Mouse (Mus musculus): ENCODE data around the gene Kcnab2. TPM values are rescaled to one million over a fixed set of nuclear protein-coding genes. Genes with fewer than 3 reads are reported as not detected.

Gene Kcnab2
- total RNA-seq, 2 experiments from 2014 or later, result 380 to 388 TPM

- intact Hi-C loops (cut with DNase I), result no loop called here
- DNase-seq (ENCODE audit: low spot score in 2 of 2), result no peak
These were observed 20.0 kb downstream of the Kcnab2 start for GRCm38 (mm10) chr4:152457673-152458072.

- DNase-seq (ENCODE audit: low spot score in 2 of 2), result peak; percentile 75 to 83
- intact Hi-C loops (cut with DNase I), result no loop called here
These were observed 21.1 kb downstream of the Kcnab2 start for GRCm38 (mm10) chr4:152456609-152457008.

GRCm38 (mm10) chr4:152454153-152454552 is 23.5 kb downstream of the Kcnab2 start:
- intact Hi-C loops (cut with DNase I), result no loop called here
- DNase-seq (ENCODE audit: low spot score in 2 of 2), result no peak

- peak; percentile 82 to 85 for DNase-seq (ENCODE audit: low spot score in 2 of 2)
- intact Hi-C loops (cut with DNase I), result no loop called here
These were observed 24.6 kb downstream of the Kcnab2 start for GRCm38 (mm10) chr4:152453079-152453478.

- no peak for DNase-seq (ENCODE audit: low spot score in 2 of 2)
- intact Hi-C loops (cut with DNase I), result no loop called here
These were observed 26.3 kb downstream of the Kcnab2 start for GRCm38 (mm10) chr4:152451371-152451770.

GRCm38 (mm10) chr4:152448666-152449018 is 29.0 kb downstream of the Kcnab2 start:
- DNase-seq (ENCODE audit: low spot score in 2 of 2), result no peak
- intact Hi-C loops (cut with DNase I), result no loop called here

- intact Hi-C loops (cut with DNase I), result no loop called here
These were observed 29.7 kb downstream of the Kcnab2 start for GRCm38 (mm10) chr4:152447731-152448665.

GRCm38 (mm10) chr4:152446178-152446577 is 31.5 kb downstream of the Kcnab2 start:
- DNase-seq (ENCODE audit: low spot score in 2 of 2), result no peak
- intact Hi-C loops (cut with DNase I), result no loop called here

More at GRCm38 (mm10) chr4:152447731-152448665, 29.7 kb downstream of the Kcnab2 start:
- DNase-seq (ENCODE audit: low spot score in 2 of 2), result peak in 1 of 2 experiments; percentile 40

GRCm38 (mm10) chr4:152441536-152441935 is 36.1 kb downstream of the Kcnab2 start:
- intact Hi-C loops (cut with DNase I), result no loop called here
- no peak for DNase-seq (ENCODE audit: low spot score in 2 of 2)

- DNase-seq (ENCODE audit: low spot score in 2 of 2), result no peak
- intact Hi-C loops (cut with DNase I), result no loop called here
These were observed 36.8 kb downstream of the Kcnab2 start for GRCm38 (mm10) chr4:152440882-152441281.

- peak; percentile 67 to 80 for DNase-seq (ENCODE audit: low spot score in 2 of 2)
- intact Hi-C loops (cut with DNase I), result loop anchor here (2.0 to 5.0 kb wide), 2 partner anchors 42 to 262 kb away; partner anchors contain the start of genes Kcnab2 and Nphp4
These were observed 42.4 kb downstream of the Kcnab2 start for GRCm38 (mm10) chr4:152435255-152435654.

GRCm38 (mm10) chr4:152434836-152435235 is 42.8 kb downstream of the Kcnab2 start:
- intact Hi-C loops (cut with DNase I), result loop anchor here (2.0 to 5.0 kb wide), 3 partner anchors 42 to 262 kb away; partner anchors contain the start of genes Kcnab2 and Nphp4
- DNase-seq (ENCODE audit: low spot score in 2 of 2), result peak; percentile 88

GRCm38 (mm10) chr4:152432308-152432707 is 45.4 kb downstream of the Kcnab2 start:
- intact Hi-C loops (cut with DNase I), result loop anchor here (5.0 kb wide), 1 partner anchor 100 kb away; no protein-coding TSS in a partner anchor

GRCm38 (mm10) chr4:152428259-152428658 is 49.4 kb downstream of the Kcnab2 start:
- peak in 1 of 2 experiments; percentile 63 for DNase-seq (ENCODE audit: low spot score in 2 of 2)
- intact Hi-C loops (cut with DNase I), result no loop called here

More at GRCm38 (mm10) chr4:152432308-152432707, 45.4 kb downstream of the Kcnab2 start:
- peak; percentile 46 to 61 for DNase-seq (ENCODE audit: low spot score in 2 of 2)

- no peak for DNase-seq (ENCODE audit: low spot score in 2 of 2)
- intact Hi-C loops (cut with DNase I), result no loop called here
These were observed 52.7 kb downstream of the Kcnab2 start for GRCm38 (mm10) chr4:152424922-152425321.

GRCm38 (mm10) chr4:152424341-152424740 is 53.3 kb downstream of the Kcnab2 start:
- no peak for DNase-seq (ENCODE audit: low spot score in 2 of 2)
- intact Hi-C loops (cut with DNase I), result no loop called here

GRCm38 (mm10) chr4:152423576-152423975 is 54.1 kb downstream of the Kcnab2 start:
- intact Hi-C loops (cut with DNase I), result no loop called here
- DNase-seq (ENCODE audit: low spot score in 2 of 2), result no peak

- intact Hi-C loops (cut with DNase I), result no loop called here
- no peak for DNase-seq (ENCODE audit: low spot score in 2 of 2)
These were observed 59.2 kb downstream of the Kcnab2 start for GRCm38 (mm10) chr4:152418229-152419060.

GRCm38 (mm10) chr4:152412524-152413080 is 65.1 kb downstream of the Kcnab2 start:
- no peak for DNase-seq (ENCODE audit: low spot score in 2 of 2)
- intact Hi-C loops (cut with DNase I), result no loop called here

- no peak for DNase-seq (ENCODE audit: low spot score in 2 of 2)
- intact Hi-C loops (cut with DNase I), result no loop called here
These were observed 66.7 kb downstream of the Kcnab2 start for GRCm38 (mm10) chr4:152410961-152411360.

Measured in left cerebral cortex, postnatal 36 days (tissue).